Mouse (Mus musculus) heart, postnatal 4 days (tissue): ENCODE measurements around the gene Olfr402. TPM values are rescaled to one million over a fixed set of nuclear protein-coding genes. Genes with fewer than 3 reads are reported as not detected.
"Not testable (repeated sequence)": the region's sequence is repeated elsewhere in the genome, so short reads cannot be mapped to it uniquely, and the experiment has no call there.

Experiments
- DNase-seq: peaks from one replicate; pipeline ENCODE4 v3.0.0; 2021
- total RNA-seq, 2 experiments: library from RNA; stranded (reverse); gene quantifications; 2 replicates each; pipeline ENCODE4 v1.2.3; 2021

Olfr402 gene
- total RNA-seq, result not detected

DNA sequence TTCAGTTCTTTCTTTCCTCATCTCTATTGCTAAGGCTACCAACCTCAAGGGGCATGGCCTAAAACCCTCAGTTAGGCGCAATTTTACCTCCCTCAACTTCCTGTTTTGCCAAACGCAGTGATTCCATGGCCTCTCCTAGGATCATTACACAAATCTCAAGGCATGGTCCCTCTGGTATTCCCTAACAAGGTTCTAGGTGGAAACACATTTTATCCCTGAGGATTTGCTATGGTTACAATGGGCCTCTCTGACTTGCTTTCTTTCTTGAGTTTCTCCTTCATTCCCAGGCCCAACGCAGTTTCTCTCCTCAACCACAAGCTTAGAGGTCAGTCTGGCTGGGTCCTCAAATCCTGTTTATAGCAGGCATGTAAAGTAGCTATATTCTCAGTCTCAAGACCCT, at the start of gene Olfr402:
Olfr402 (plus strand) TSS at position 301 of the 400 bp plus-strand sequence.
- DNase-seq, result no peak

DNA sequence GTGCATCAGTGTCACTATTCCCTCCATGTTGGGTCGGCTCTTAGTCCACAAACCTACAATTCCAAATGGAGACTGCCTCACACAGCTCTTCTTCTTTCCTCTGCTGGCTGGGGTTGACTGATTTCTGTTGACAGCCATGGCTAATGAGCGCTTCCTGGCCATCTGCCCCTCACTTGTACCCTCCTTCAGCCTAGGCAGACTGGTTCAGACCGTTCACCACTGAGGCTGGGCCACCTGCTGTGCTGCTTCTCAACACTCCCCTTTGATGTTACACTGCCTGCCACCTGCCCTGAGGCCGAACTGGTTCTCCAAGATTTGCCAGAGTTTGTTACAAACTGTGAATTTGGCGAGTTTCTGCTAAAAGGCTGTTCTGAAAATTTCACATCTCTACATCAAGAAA, 48.3 kb upstream of the Olfr402 start:
- no peak for DNase-seq

DNA sequence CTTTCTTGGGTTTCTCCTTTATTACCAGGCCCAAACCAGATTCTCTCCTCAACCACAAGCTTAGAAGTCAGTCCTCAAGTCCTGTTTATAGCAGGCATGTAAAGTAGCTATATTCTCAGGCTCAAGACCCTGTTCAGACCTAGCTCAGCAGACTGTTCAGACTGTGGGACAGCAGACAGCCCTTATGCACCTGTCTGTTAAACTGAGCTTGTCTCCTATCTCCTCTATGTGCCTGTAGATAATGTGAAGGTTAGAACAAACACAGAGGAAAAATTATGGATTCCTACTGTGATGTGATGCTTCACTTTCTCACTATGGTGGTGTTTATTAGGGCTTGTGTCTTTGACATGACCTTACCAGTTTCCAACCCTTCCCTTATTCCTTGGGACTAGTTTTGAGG, 39.9 kb upstream of the Olfr402 start, which contains the start of gene Olfr401:
Olfr401 (plus strand) TSS at position 301 of the 400 bp plus-strand sequence.
- DNase-seq, result no peak

DNA sequence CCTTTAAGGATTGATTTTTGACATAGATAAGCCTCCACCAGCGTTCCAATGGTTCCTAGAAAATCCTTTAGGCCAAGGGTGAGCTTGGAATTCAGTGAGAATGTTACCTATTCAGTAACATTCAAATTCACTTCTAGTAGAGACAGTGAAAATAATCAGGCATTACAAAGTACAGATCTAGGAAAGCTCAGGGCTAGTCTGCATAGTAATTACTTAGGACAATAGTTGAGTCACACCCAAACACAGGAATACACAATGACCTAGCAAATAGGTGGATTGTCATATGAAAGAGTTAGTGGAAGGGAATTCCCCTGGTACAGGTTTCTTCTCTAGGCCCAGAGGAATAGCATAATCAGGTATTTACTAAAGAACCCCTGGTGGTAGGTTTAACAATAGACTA, 13.3 kb upstream of the Olfr402 start:
- not testable (repeated sequence) for DNase-seq

DNA sequence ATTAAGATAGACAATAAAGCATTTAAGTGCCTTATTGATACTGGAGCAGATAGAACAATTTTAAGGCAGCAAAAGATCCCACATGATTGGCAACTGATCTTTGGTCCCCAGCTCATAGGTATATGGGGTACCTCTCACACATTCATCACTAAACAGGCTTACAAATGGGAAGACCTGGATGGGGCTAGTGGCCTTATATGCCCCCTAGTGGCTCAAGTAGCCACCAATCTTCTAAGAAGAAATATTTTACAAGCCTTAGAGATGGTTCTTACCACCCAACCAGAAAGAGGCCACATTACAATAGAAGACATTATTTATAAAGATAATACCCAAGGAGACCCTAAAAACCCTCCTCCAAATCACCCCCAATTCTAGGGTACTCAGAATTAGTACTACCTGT, 7.5 kb upstream of the Olfr402 start:
- no peak for DNase-seq

DNA sequence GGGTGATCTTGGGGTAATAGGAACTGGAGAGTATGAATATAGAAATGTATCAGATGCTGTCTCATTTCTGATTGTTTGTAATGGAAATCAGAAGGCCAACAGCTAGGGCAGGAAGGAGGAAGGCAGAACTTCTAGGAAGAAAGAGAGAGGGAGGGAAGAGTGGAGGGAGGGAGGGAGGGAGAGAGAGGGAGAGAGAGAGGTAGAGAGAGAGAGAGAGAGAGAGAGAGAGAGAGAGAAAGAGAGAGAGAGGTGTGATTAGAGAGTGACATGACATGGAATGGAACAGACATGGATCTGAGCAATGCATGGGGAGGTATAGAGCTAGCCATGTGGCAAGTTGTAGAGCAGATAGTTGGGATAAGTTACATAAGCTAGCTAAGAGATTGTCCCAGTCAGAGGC, 15.4 kb downstream of the Olfr402 start:
- no peak for DNase-seq

DNA sequence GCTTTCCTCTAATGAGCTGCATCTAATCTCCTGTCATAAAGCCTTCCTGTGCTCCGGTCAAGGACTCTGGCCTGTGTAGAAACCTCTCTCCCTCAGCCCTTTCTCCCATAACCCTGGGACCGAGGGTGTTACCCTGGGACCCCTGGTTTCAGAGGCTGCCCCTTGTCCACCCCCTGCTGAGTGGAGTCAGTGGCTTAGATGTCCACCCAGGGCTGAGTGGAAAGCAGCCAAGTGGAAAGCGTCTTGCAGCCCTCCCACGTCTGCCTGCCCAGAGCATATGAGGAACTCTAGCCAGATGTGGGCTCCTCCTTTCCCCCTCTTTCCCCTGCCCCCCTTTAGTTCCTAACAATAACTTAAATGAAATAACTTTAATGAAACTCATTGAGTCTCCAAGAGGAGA, 29.8 kb downstream of the Olfr402 start:
- no peak for DNase-seq

DNA sequence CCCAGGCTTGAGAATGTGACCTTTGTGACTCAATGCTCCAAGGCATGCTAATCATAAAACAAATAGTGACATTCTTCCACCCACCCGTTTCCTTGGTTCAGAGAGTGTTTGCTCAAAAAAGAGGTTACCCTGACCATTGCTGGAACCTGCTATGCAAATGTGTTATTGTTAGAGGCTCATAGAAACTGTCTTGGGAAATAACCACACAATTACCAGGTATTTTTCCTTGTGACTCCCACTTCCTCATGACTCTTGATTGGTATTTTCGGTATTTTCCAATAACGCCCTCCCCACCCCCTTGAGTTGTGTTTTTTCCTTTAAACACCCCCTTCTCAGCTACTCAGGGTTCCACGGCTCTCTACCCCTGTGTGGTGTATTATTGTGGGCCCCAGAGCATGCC, 30.4 kb downstream of the Olfr402 start:
- no peak for DNase-seq

DNA sequence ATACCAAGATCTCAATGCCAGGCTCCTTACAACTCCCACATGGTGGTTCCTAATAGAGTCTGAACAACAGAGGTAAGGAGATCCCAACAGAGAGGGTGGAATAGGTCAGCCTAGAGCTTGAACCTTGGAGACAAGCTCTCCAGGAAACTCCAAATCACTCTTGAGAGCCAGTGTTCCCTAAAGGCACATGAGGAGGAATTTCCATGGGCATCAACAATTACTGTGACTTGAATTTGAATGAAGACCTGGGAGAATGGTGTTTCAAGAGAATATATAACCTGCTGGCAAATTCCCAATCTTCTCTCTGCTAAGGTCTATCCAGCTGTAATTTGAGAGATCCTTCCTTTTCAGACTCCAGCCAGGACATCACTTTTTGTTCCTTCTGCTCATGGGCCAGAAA, 32.6 kb downstream of the Olfr402 start, which contains the start of gene Olfr403:
Olfr403 (plus strand) TSS at position 301 of the 400 bp plus-strand sequence.
- no peak for DNase-seq

Other genes starting within 250 kb of the Olfr402 start
- not detected for gene Olfr395, start 244.2 kb upstream of the Olfr402 start, total RNA-seq
- not detected for gene Olfr23, start 216.9 kb upstream of the Olfr402 start, total RNA-seq
- not detected for gene Olfr397, start 192.7 kb upstream of the Olfr402 start, total RNA-seq
- gene Olfr398, start 163.1 kb upstream of the Olfr402 start, total RNA-seq, result not detected
- not detected for gene Olfr139, start 97.0 kb upstream of the Olfr402 start, total RNA-seq
- gene Olfr399, start 96.9 kb upstream of the Olfr402 start, total RNA-seq, result not detected
- gene Zfp616, start 83.6 kb upstream of the Olfr402 start, total RNA-seq, result not detected
- gene Olfr401, start 39.8 kb upstream of the Olfr402 start, total RNA-seq, result not detected
- not detected for gene Olfr403, start 32.7 kb downstream of the Olfr402 start, total RNA-seq
- not detected for gene Olfr43, start 57.9 kb downstream of the Olfr402 start, total RNA-seq
- not detected for gene Olfr406, start 106.3 kb downstream of the Olfr402 start, total RNA-seq
- gene Olfr59, start 130.2 kb downstream of the Olfr402 start, total RNA-seq, result not detected
- not detected for gene Olfr410, start 184.5 kb downstream of the Olfr402 start, total RNA-seq
- gene Olfr411, start 199.1 kb downstream of the Olfr402 start, total RNA-seq, result not detected
- gene Olfr412, start 208.5 kb downstream of the Olfr402 start, total RNA-seq, result not detected